Mouse (Mus musculus): Measurements from ENCODE around the gene Gm21983. TPM values are rescaled to one million over a fixed set of nuclear protein-coding genes. Genes with fewer than 3 reads are reported as not detected.
A peak's percentile ranks its signal among the peaks of the same experiment; 100 is the strongest.

Gm21983 gene
- total RNA-seq, 2 experiments from 2014 or later, result not detected

DNA sequence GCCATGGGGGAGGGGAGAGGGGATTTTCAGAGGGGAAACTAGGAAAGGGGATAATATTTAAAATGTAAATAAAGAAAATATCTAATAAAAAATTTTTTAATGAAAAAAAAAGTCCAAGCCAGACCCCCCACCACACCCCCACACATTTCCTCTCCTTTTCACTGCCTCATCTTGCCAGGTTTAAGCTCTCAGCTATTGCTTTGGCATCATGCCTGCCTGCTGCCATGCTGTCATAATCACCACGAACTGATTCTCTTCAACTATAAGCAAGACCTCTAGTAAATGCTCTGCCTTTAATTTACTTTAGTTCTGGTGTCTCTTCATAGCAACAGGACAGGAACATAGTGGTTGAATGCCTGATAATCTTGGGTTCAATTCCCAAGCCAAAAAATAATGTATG is 1.6 kb upstream of the Gm21983 start:
- intact Hi-C loops (cut with DNase I), result no loop called here
- Histone ChIP-seq H3K27ac (no peak overlapping the region), H3K4me3 (no peak overlapping the region)
- no peak for DNase-seq (ENCODE audit: extremely low spot score in 1 of 2, low spot score in 2 of 2)
- no peak for TF ChIP-seq CTCF (IDR thresholded peaks at IDR 0.05)

DNA sequence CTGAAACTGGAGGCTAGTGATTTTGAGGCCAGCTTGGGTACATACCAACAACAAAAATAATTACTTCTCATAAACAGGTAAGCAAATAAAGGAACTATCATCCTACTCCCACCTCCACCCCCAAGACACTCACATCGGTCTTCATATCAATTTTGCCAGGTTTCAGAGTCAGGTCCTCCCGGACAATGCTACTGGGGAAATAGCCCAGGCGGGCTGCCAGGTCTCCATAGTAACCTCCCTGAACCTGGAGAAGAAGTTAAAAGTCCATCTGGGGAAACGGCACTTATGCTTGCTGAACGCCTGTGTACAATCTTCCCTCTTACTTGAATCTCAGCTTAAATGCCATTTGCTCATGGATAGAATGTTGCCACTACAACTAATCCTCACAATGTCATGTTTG is 850 bp downstream of the Gm21983 start:
- no peak for TF ChIP-seq CTCF (IDR thresholded peaks at IDR 0.05)
- Histone ChIP-seq H3K27ac (no peak overlapping the region), H3K4me3 (no peak overlapping the region)
- DNase-seq (ENCODE audit: extremely low spot score in 1 of 2, low spot score in 2 of 2), result no peak
- intact Hi-C loops (cut with DNase I), result loop anchor here (2.0 kb wide), 1 partner anchor 15 kb away; the partner anchor contains the start of gene BC024978

- H3K27ac ChIP-seq, result peak overlapping the region; percentile 66
- no peak for DNase-seq (ENCODE audit: extremely low spot score in 1 of 2, low spot score in 2 of 2)
- H3K4me3 ChIP-seq, result peak overlapping the region; percentile 80
- intact Hi-C loops (cut with DNase I), result no loop called here
- no peak for TF ChIP-seq CTCF (IDR thresholded peaks at IDR 0.05)
Observed at GRCm38 (mm10) chr7:27179217-27179918, 1.5 kb downstream of the Gm21983 start.

DNA sequence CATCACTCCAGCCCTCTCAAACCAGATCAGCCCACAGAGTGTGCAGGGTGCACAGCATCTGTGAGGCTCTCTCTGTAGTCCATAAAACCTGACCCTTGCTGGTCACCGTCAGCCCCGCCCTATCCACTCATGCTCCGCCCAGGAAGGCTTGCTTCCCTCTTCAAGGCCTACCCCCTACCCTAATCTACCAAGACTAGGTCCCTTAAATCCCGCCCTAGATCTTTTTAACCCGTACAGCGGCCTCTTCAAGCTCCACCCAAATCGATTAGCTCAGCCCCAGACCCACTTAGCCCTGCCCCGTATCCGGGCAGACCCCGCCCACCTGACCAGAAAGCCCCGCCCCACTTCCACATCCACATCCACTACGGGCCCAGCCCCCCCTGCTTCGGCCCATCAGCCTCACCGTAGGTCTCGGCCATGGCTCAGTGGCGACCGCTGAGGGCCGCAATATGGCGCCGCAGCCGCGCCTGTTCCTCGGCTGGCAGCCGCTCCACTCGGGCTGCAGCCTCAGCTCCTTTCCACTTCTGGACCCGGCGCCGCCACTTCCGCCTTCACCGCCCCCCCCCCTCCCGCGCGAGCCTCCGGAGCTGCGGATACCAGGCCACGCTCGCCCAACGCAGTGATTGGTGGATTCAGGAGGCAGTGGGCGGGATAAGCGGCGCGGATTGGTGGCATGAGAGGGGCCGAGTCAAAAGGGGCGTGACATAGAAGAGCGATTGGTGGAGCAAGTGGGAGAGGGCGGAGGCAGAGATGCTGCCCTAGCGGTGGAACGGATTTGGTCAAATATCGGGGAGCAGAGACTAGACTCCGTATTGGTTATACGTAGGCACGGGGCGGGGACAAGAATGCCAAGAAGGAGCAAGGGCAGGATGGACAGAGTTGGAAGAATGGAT is 2.3 kb downstream of the Gm21983 start, which contains the start of gene Rab4b:
Gene Rab4b (minus strand): TSS at position 573 of the 893 bp plus-strand sequence.
- intact Hi-C loops (cut with DNase I), result loop anchor here (1.0 kb wide), 1 partner anchor 11 kb away; no protein-coding TSS in a partner anchor

GRCm38 (mm10) chr7:27177942-27178323 is 3.0 kb downstream of the Gm21983 start:
- Histone ChIP-seq H3K4me3 (peak overlapping the region; percentile 80), H3K27ac (peak overlapping the region; percentile 95)
- DNase-seq (ENCODE audit: extremely low spot score in 1 of 2, low spot score in 2 of 2), result no peak
- TF ChIP-seq CTCF (IDR thresholded peaks at IDR 0.05), result no peak
- intact Hi-C loops (cut with DNase I), result loop anchor here (1.0 kb wide), 1 partner anchor 11 kb away; no protein-coding TSS in a partner anchor

More for the DNA sequence above, 2.3 kb downstream of the Gm21983 start, which contains the start of gene Rab4b:
- Histone ChIP-seq H3K27ac (peak within 1 kb of the TSS; percentile 95), H3K4me3 (peak within 1 kb of the TSS; percentile 80)
- DNase-seq (ENCODE audit: extremely low spot score in 1 of 2, low spot score in 2 of 2), result peak; percentile 98 to 99
- peak; percentile 63 for TF ChIP-seq CTCF (IDR thresholded peaks at IDR 0.05)

- DNase-seq (ENCODE audit: extremely low spot score in 1 of 2, low spot score in 2 of 2), result no peak
- no peak for TF ChIP-seq CTCF (IDR thresholded peaks at IDR 0.05)
- no peak overlapping the region for H3K27ac ChIP-seq
- intact Hi-C loops (cut with DNase I), result no loop called here
- H3K4me3 ChIP-seq, result no peak overlapping the region
Observed at GRCm38 (mm10) chr7:27174896-27175295, 6.0 kb downstream of the Gm21983 start.

GRCm38 (mm10) chr7:27174496-27174895 is 6.4 kb downstream of the Gm21983 start:
- TF ChIP-seq CTCF (IDR thresholded peaks at IDR 0.05), result no peak
- Histone ChIP-seq H3K27ac (no peak overlapping the region), H3K4me3 (no peak overlapping the region)
- no peak for DNase-seq (ENCODE audit: extremely low spot score in 1 of 2, low spot score in 2 of 2)
- intact Hi-C loops (cut with DNase I), result no loop called here

DNA sequence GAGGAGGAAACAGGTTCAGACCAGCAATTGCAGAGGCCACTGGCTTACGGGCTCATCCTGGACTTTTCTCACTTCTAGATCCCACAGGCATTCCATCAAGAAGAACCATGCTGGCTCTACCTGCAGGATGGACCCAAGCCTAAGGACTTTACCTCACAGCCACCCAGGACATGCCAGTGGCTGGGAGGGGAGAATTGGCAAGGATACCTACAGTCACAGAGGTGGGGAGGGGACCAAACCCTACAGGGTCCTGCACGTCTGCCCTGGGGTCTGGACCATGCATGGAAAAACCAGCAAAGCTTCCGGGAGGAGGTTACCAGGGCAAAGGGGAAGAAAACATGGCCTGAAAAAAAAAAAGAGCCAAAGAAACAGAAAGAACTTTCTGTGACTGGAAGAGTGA is 9.9 kb downstream of the Gm21983 start:
- no peak for TF ChIP-seq CTCF (IDR thresholded peaks at IDR 0.05)
- intact Hi-C loops (cut with DNase I), result no loop called here
- DNase-seq (ENCODE audit: extremely low spot score in 1 of 2, low spot score in 2 of 2), result no peak
- Histone ChIP-seq H3K27ac (no peak overlapping the region), H3K4me3 (no peak overlapping the region)

DNA sequence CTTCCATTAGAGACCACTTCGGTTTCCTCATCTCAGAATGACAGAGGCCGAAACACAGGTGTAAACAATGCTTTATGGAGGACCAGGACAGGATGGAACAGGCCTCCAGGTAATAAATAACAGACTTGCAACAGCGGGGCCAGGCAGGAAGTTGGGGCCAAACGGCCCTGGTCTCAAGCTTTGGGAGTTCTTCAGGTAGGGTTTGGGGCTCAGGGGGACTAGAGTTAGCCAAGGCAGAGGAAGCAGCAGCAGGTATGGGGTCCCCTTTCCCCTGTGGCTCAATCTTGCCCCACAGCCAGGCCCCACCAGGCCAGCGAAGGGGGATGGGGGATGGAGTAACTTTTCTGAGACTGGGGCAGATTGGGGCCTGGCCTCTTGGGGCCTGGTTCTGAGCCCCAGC is 12.5 kb downstream of the Gm21983 start:
- no peak for TF ChIP-seq CTCF (IDR thresholded peaks at IDR 0.05)
- intact Hi-C loops (cut with DNase I), result no loop called here
- no peak overlapping the region for H3K27ac ChIP-seq
- no peak overlapping the region for H3K4me3 ChIP-seq
- no peak for DNase-seq (ENCODE audit: extremely low spot score in 1 of 2, low spot score in 2 of 2)

GRCm38 (mm10) chr7:27167475-27168094 is 13.3 kb downstream of the Gm21983 start:
- Histone ChIP-seq H3K4me3 (peak overlapping the region; percentile 71), H3K27ac (peak overlapping the region; percentile 98)
- TF ChIP-seq CTCF (IDR thresholded peaks at IDR 0.05), result no peak
- no peak for DNase-seq (ENCODE audit: extremely low spot score in 1 of 2, low spot score in 2 of 2)
- intact Hi-C loops (cut with DNase I), result loop anchor here (1.0 to 2.0 kb wide), 3 partner anchors 11 to 61 kb away; partner anchors contain the start of genes BC024978, Itpkc and Rab4b

DNA sequence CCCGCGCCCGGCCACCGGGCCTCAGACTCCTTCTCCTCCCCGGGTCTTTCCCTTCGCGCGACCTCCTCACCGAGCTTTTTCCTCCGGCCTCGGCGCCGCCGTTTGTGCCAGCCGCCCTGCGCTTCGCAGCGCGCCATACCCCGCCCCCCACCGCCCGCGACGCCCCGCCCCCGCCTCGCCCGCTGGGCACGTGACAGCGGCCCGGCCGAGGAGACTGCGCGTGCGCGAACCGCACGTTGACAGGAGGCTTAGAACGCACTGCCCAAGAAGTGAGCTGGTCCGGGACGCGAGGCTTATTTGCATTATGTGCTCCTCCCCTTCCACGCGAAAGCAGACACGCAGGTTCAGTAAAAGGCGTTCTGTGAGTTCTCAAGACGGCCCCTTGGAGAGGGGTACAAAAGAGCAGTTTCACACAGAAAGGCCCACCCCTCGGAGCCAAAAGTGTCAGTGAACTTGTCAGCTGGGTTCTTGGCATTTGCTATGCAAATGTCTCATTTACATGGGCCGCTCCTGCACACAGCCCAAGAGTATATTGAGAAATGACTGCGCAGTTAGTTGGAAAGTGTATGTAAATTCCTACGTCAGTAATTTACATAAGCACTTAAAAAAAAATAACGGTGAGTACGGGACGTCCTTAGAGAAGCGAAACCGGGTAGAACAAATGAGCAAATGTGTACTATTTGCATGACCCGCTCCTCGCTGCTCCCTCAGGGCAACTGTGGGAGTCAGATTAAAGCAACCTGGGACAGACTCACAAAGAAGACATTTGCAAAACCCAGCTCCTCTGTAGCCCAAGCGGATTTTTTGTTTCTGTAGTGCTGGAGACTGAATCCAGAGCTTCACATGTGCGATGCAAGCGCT is 14.0 kb downstream of the Gm21983 start, which contains the start of gene Egln2:
Gene Egln2 (minus strand): TSS at position 189 of the 861 bp plus-strand sequence.
- peak; percentile 95 to 96 for DNase-seq (ENCODE audit: extremely low spot score in 1 of 2, low spot score in 2 of 2)
- peak within 1 kb of the TSS; percentile 98 for H3K27ac ChIP-seq
- intact Hi-C loops (cut with DNase I), result loop anchor here (1.0 to 2.0 kb wide), 3 partner anchors 11 to 62 kb away; partner anchors contain the start of genes BC024978, Itpkc and Rab4b
- TF ChIP-seq CTCF (IDR thresholded peaks at IDR 0.05), result no peak; the same call in 1 of the 2 replicates
- H3K4me3 ChIP-seq, result peak within 1 kb of the TSS; percentile 71
